Mouse (Mus musculus) CD4-positive, CD25-positive, alpha-beta regulatory T cell, adult 2 months (primary cell): ENCODE data around the gene Tmcc3.
A peak's percentile ranks its signal among the peaks of the same experiment; 100 is the strongest.

Experiments used
- DNase-seq: peaks from one replicate; pipeline ENCODE4 v3.0.0-alpha.2; 2012; ENCODE audit warnings: low read depth, low spot score

Tmcc3 gene

GRCm38 (mm10) chr10:94332358-94333137 lies 20.8 kb downstream of the Tmcc3 start:
- peak; percentile 10 for DNase-seq

- DNase-seq, result no peak
These were observed 21.6 kb downstream of the Tmcc3 start for GRCm38 (mm10) chr10:94333328-94333727.

GRCm38 (mm10) chr10:94335047-94335446 lies 23.3 kb downstream of the Tmcc3 start:
- no peak for DNase-seq

- DNase-seq, result no peak
These were observed 24.3 kb downstream of the Tmcc3 start for GRCm38 (mm10) chr10:94336071-94336470.

GRCm38 (mm10) chr10:94341501-94341900 lies 29.8 kb downstream of the Tmcc3 start:
- peak; percentile 6 for DNase-seq

- DNase-seq, result no peak
These were observed 30.5 kb downstream of the Tmcc3 start for GRCm38 (mm10) chr10:94342256-94342655.

- DNase-seq, result no peak
These were observed 31.8 kb downstream of the Tmcc3 start for GRCm38 (mm10) chr10:94343581-94343980.

- DNase-seq, result no peak
These were observed 33.1 kb downstream of the Tmcc3 start for GRCm38 (mm10) chr10:94344631-94345417.

- no peak for DNase-seq
These were observed 33.9 kb downstream of the Tmcc3 start for GRCm38 (mm10) chr10:94345509-94346252.

GRCm38 (mm10) chr10:94346596-94346995 lies 34.8 kb downstream of the Tmcc3 start:
- no peak for DNase-seq

- no peak for DNase-seq
These were observed 35.5 kb downstream of the Tmcc3 start for GRCm38 (mm10) chr10:94347296-94347695.

- no peak for DNase-seq
These were observed 36.2 kb downstream of the Tmcc3 start for GRCm38 (mm10) chr10:94347959-94348358.

GRCm38 (mm10) chr10:94350207-94350606 lies 38.5 kb downstream of the Tmcc3 start:
- DNase-seq, result no peak

- DNase-seq, result no peak
These were observed 39.3 kb downstream of the Tmcc3 start for GRCm38 (mm10) chr10:94350896-94351661.

- DNase-seq, result no peak
These were observed 40.6 kb downstream of the Tmcc3 start for GRCm38 (mm10) chr10:94352172-94352876.

GRCm38 (mm10) chr10:94352877-94353853 lies 41.4 kb downstream of the Tmcc3 start:
- DNase-seq, result no peak

- DNase-seq, result no peak
These were observed 42.3 kb downstream of the Tmcc3 start for GRCm38 (mm10) chr10:94354005-94354404.

- no peak for DNase-seq
These were observed 42.7 kb downstream of the Tmcc3 start for GRCm38 (mm10) chr10:94354427-94354826.

GRCm38 (mm10) chr10:94356504-94357169 lies 44.9 kb downstream of the Tmcc3 start:
- DNase-seq, result no peak
